ENCODE assay signal across 17 mouse cellular contexts in the genomic region with DNA sequence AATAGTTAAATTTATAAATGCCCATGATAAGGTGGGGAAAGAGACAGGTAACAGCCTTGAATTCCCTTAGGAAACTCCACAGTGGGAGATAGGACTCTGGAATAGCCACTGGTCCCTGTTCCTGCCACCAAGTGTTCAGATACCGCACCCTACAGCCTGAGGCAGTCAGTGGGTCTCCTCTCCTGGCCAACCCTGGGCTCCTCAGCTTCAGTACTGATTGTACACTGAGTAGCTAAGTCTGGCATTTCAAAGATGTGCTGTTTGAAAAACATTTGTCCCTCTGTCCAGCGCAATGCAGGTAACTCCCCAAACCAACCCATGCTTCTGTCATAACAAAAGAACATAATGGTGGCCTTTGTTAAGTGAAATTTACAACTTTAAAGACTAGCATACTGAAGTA. TPM values are rescaled to one million over a fixed set of nuclear protein-coding genes. Genes with fewer than 3 reads are reported as not detected.
DNase-seq lines count a peak whose midpoint lies in the region; ATAC-seq and TF ChIP-seq lines count a peak whose summit lies in the region.
"Had no signal": no experiment of that assay in that cellular context is flagged by ENCODE, and none has a peak within 500 bp of the region (broad histone marks: within the 10 kb centered on the region; RNA-seq: fewer than 3 reads in every experiment).

No protein-coding gene starts in this region.

- H3K27me3 ChIP-seq in heart, embryonic 11.5 days (ENCODE audit: control insufficient read depth, insufficient read depth, low read length) = no peaks in the 10 kb centered on the region
- H3K27me3 ChIP-seq in kidney, adult 2 months (replicated peaks; ENCODE audit: control insufficient read depth, insufficient read depth, low read length) = no peaks in the 10 kb centered on the region
- no peaks in the 10 kb centered on the region for H3K27me3 ChIP-seq in midbrain, embryonic 10.5 days (ENCODE audit: low read depth, poor library complexity, severe bottlenecking)
- H3K27me3 ChIP-seq: CH12.LX; embryonic facial prominence, embryonic 12.5 days; forebrain, embryonic 13.5 days; forebrain, embryonic 15.5 days had no signal

- peak; percentile 54 for DNase-seq in heart, adult 11 months
- DNase-seq in kidney, adult 2 months = no peak
- no peak for DNase-seq in kidney, postnatal 25 days
- no peak for DNase-seq in midbrain, embryonic 10.5 days (ENCODE audit: low spot score)

- no peak overlapping the region for H3K4me2 ChIP-seq in heart, embryonic 11.5 days
- H3K4me2 ChIP-seq: embryonic facial prominence, embryonic 12.5 days; forebrain, embryonic 13.5 days; forebrain, embryonic 15.5 days had no signal

- no peak for ATAC-seq in heart, embryonic 11.5 days (replicated peaks; ENCODE audit: insufficient number of reproducible peaks, low FRiP score, low TSS enrichment)
- ATAC-seq: activated CD4-positive, CD25-positive, alpha-beta regulatory T cell, adult 4 months; CD4-positive, CD25-positive, alpha-beta regulatory T cell, adult 4 months had no signal

- no peaks in the 10 kb centered on the region for H3K36me3 ChIP-seq in heart, embryonic 11.5 days (ENCODE audit: control insufficient read depth, insufficient read depth, low read length)
- H3K36me3 ChIP-seq in kidney, adult 2 months (ENCODE audit: control insufficient read depth, insufficient read depth, low read length) = no peaks in the 10 kb centered on the region
- no peaks in the 10 kb centered on the region for H3K36me3 ChIP-seq in midbrain, embryonic 10.5 days
- H3K36me3 ChIP-seq: embryonic facial prominence, embryonic 10.5 days; embryonic facial prominence, embryonic 12.5 days; forebrain, embryonic 15.5 days had no signal

- WGBS in heart, embryonic 11.5 days (ENCODE audit: insufficient replicate concordance) = 87% methylated on average over 2 of the region's 2 CpGs
- WGBS in kidney, adult 2 months = 89% methylated on average over 2 of the region's 2 CpGs
- WGBS in midbrain, embryonic 10.5 days = 93% methylated on average over 2 of the region's 2 CpGs

- H3K4me3 ChIP-seq in heart, embryonic 11.5 days (ENCODE audit: low read depth, low read length) = no peak overlapping the region
- H3K4me3 ChIP-seq in kidney, adult 2 months (ENCODE audit: insufficient read depth, low read depth, low read length) = no peak overlapping the region
- H3K4me3 ChIP-seq in midbrain, embryonic 10.5 days = no peak overlapping the region
- H3K4me3 ChIP-seq: embryonic facial prominence, embryonic 10.5 days; embryonic facial prominence, embryonic 12.5 days; forebrain, embryonic 13.5 days; forebrain, embryonic 15.5 days had no signal

- H3K9me3 ChIP-seq in heart, embryonic 11.5 days (replicated peaks; ENCODE audit: control insufficient read depth, low read length) = no peaks in the 10 kb centered on the region
- H3K9me3 ChIP-seq in midbrain, embryonic 10.5 days (replicated peaks) = no peaks in the 10 kb centered on the region
- H3K9me3 ChIP-seq: embryonic facial prominence, embryonic 10.5 days; embryonic facial prominence, embryonic 12.5 days; forebrain, embryonic 13.5 days; forebrain, embryonic 15.5 days had no signal

- no peak overlapping the region for H3K9ac ChIP-seq in heart, embryonic 11.5 days (ENCODE audit: low read depth, low read length)
- H3K9ac ChIP-seq: embryonic facial prominence, embryonic 12.5 days; forebrain, embryonic 13.5 days; forebrain, embryonic 15.5 days; forebrain, postnatal 0 days had no signal

- H3K27ac ChIP-seq in heart, embryonic 11.5 days (ENCODE audit: low read depth, low read length) = no peak overlapping the region
- H3K27ac ChIP-seq in kidney, adult 2 months (ENCODE audit: insufficient read depth, low read depth, low read length) = peak overlapping the region; percentile 77; the same call in 1 of the 2 replicates
- H3K27ac ChIP-seq in midbrain, embryonic 10.5 days (replicated peaks) = no peak overlapping the region
- H3K27ac ChIP-seq: embryonic facial prominence, embryonic 10.5 days; embryonic facial prominence, embryonic 12.5 days; forebrain, embryonic 13.5 days; forebrain, embryonic 15.5 days had no signal

- TF ChIP-seq POLR2A in kidney, adult 2 months (IDR thresholded peaks at IDR 0.05; ENCODE audit: low read depth, low read length) = no peak

- no peak for TF ChIP-seq CTCF in kidney, adult 2 months (conservative IDR thresholded peaks at IDR 0.05; ENCODE audit: insufficient read depth, insufficient read length, low read depth, low read length)

- H3K4me1 ChIP-seq in heart, embryonic 11.5 days (ENCODE audit: control insufficient read depth, insufficient read depth, low read length) = no peaks in the 10 kb centered on the region
- peaks cover 3% of the 10 kb centered on the region; the same call in 1 of the 2 replicates for H3K4me1 ChIP-seq in kidney, adult 2 months (ENCODE audit: control insufficient read depth, insufficient read depth, low read length)
- H3K4me1 ChIP-seq in midbrain, embryonic 10.5 days = no peaks in the 10 kb centered on the region
- H3K4me1 ChIP-seq: embryonic facial prominence, embryonic 10.5 days; embryonic facial prominence, embryonic 12.5 days; forebrain, embryonic 13.5 days; forebrain, embryonic 15.5 days had no signal

RNA-seq across cellular contexts. Expression of gene Lrrc31, which starts 4.0 kb away (rescaled TPM):
- polyA plus RNA-seq in heart, embryonic 11.5 days (2014; fragmentation: Nextera tagmentation; extraction: Ambion mirVana) = not detected in 2 replicates
- 8.6 and 8.8 TPM in 2 replicates for polyA plus RNA-seq in kidney, adult 2 months (2012; rRNA removed)
- not detected in 2 replicates for polyA plus RNA-seq in midbrain, embryonic 10.5 days (2016; fragmentation: Nextera tagmentation; extraction: Ambion mirVana)
- polyA plus RNA-seq: activated CD4-positive, CD25-positive, alpha-beta regulatory T cell, adult 4 months; cerebellum, adult 2 months; cortical plate, adult 2 months; embryonic facial prominence, embryonic 10.5 days; embryonic facial prominence, embryonic 12.5 days; forebrain, embryonic 11.5 days; forebrain, embryonic 13.5 days; forebrain, embryonic 15.5 days; forebrain, postnatal 0 days had no signal

RNA-seq across cellular contexts. Expression of gene Lrrc34, which starts 48.0 kb away (rescaled TPM):
- polyA plus RNA-seq in heart, embryonic 11.5 days (2014; fragmentation: Nextera tagmentation; extraction: Ambion mirVana) = 0.62 and 0.86 TPM in 2 replicates
- polyA plus RNA-seq in kidney, adult 2 months (2012; rRNA removed) = 0.05 and 0.13 TPM in 2 replicates
- 1.8 and 2.5 TPM in 2 replicates for polyA plus RNA-seq in midbrain, embryonic 10.5 days (2016; fragmentation: Nextera tagmentation; extraction: Ambion mirVana)

RNA-seq across cellular contexts. Expression of gene Samd7, which starts 50.4 kb away (rescaled TPM):
- polyA plus RNA-seq in heart, embryonic 11.5 days (2014; fragmentation: Nextera tagmentation; extraction: Ambion mirVana) = not detected in 2 replicates
- not detected in 2 replicates for polyA plus RNA-seq in kidney, adult 2 months (2012; rRNA removed)
- polyA plus RNA-seq in midbrain, embryonic 10.5 days (2016; fragmentation: Nextera tagmentation; extraction: Ambion mirVana) = not detected in 2 replicates
- polyA plus RNA-seq: CD4-positive, CD25-positive, alpha-beta regulatory T cell, adult 4 months; embryonic facial prominence, embryonic 10.5 days; embryonic facial prominence, embryonic 12.5 days; embryonic facial prominence, embryonic 14.5 days; forebrain, embryonic 11.5 days; forebrain, embryonic 13.5 days; forebrain, embryonic 15.5 days had no signal

RNA-seq across cellular contexts. Expression of gene Lrriq4, which starts 51.4 kb away (rescaled TPM):
- 0.09 TPM in 1 of 2 replicates, not detected in the other for polyA plus RNA-seq in heart, embryonic 11.5 days (2014; fragmentation: Nextera tagmentation; extraction: Ambion mirVana)
- polyA plus RNA-seq in kidney, adult 2 months (2012; rRNA removed) = 0.16 and 0.20 TPM in 2 replicates
- not detected in 2 replicates for polyA plus RNA-seq in midbrain, embryonic 10.5 days (2016; fragmentation: Nextera tagmentation; extraction: Ambion mirVana)
- polyA plus RNA-seq: activated CD4-positive, CD25-positive, alpha-beta regulatory T cell, adult 4 months; CD4-positive, CD25-positive, alpha-beta regulatory T cell, adult 4 months; cerebellum, adult 2 months; cortical plate, adult 2 months; embryonic facial prominence, embryonic 10.5 days; embryonic facial prominence, embryonic 12.5 days; embryonic facial prominence, embryonic 14.5 days; forebrain, embryonic 11.5 days; forebrain, embryonic 13.5 days; forebrain, embryonic 15.5 days; forebrain, postnatal 0 days had no signal
